Mouse (Mus musculus): ENCODE data around the gene Ankrd66.

GRCm38 (mm10) chr17:43534362-43535222 lies 8.8 kb downstream of the Ankrd66 start:
- TF ChIP-seq CTCF (IDR thresholded peaks at IDR 0.05; ENCODE audit: control insufficient read depth, insufficient read depth, insufficient read length) = no peak
- no peak for TF ChIP-seq CEBPB (IDR thresholded peaks at IDR 0.05; ENCODE audit: low read depth)

Measured in C2C12 (cell line).